Mouse (Mus musculus) layer of hippocampus, adult 9-11 months (tissue): ENCODE data around the gene Cpsf6.
"Not testable (repeated sequence)": the region's sequence is repeated elsewhere in the genome, so short reads cannot be mapped to it uniquely, and the experiment has no call there.

Experiments
- DNase-seq: peaks from one replicate; pipeline ENCODE4 v3.0.0; 2022

Cpsf6 gene

GRCm38 (mm10) chr10:117399196-117399595, 19.4 kb upstream of the Cpsf6 start:
- no peak for DNase-seq

- DNase-seq, result no peak
These were observed 18.4 kb upstream of the Cpsf6 start for GRCm38 (mm10) chr10:117398044-117398780.

- peak; percentile 78 for DNase-seq
These were observed 17.4 kb upstream of the Cpsf6 start for GRCm38 (mm10) chr10:117397106-117397625.

- DNase-seq, result no peak
These were observed 16.7 kb upstream of the Cpsf6 start for GRCm38 (mm10) chr10:117396386-117397048.

- DNase-seq, result no peak
These were observed 16.0 kb upstream of the Cpsf6 start for GRCm38 (mm10) chr10:117395801-117396200.

- DNase-seq, result no peak
These were observed 15.1 kb upstream of the Cpsf6 start for GRCm38 (mm10) chr10:117394738-117395550.

- no peak for DNase-seq
These were observed 14.1 kb upstream of the Cpsf6 start for GRCm38 (mm10) chr10:117393891-117394395.

GRCm38 (mm10) chr10:117393196-117393890, 13.5 kb upstream of the Cpsf6 start:
- DNase-seq, result no peak

- no peak for DNase-seq
These were observed 13.0 kb upstream of the Cpsf6 start for GRCm38 (mm10) chr10:117392832-117393195.

- not testable (repeated sequence) for DNase-seq
These were observed 12.6 kb upstream of the Cpsf6 start for GRCm38 (mm10) chr10:117392397-117392796.

GRCm38 (mm10) chr10:117391801-117392200, 12.0 kb upstream of the Cpsf6 start:
- no peak for DNase-seq

GRCm38 (mm10) chr10:117391057-117391456, 11.2 kb upstream of the Cpsf6 start:
- DNase-seq, result no peak

GRCm38 (mm10) chr10:117389904-117390875, 10.4 kb upstream of the Cpsf6 start:
- DNase-seq, result no peak

- DNase-seq, result no peak
These were observed 9.5 kb upstream of the Cpsf6 start for GRCm38 (mm10) chr10:117389371-117389740.

GRCm38 (mm10) chr10:117388637-117389370, 9.0 kb upstream of the Cpsf6 start:
- no peak for DNase-seq

- not testable (repeated sequence) for DNase-seq
These were observed 8.3 kb upstream of the Cpsf6 start for GRCm38 (mm10) chr10:117387961-117388636.

- DNase-seq, result no peak
These were observed 7.2 kb upstream of the Cpsf6 start for GRCm38 (mm10) chr10:117386981-117387380.

GRCm38 (mm10) chr10:117386261-117386660, 6.4 kb upstream of the Cpsf6 start:
- no peak for DNase-seq

GRCm38 (mm10) chr10:117385431-117385830, 5.6 kb upstream of the Cpsf6 start:
- DNase-seq, result no peak

- no peak for DNase-seq
These were observed 5.2 kb upstream of the Cpsf6 start for GRCm38 (mm10) chr10:117385086-117385430.
